Mouse (Mus musculus): ENCODE measurements around the gene Gm17349.

GRCm38 (mm10) chr15:99653291-99653690 lies 52.0 kb downstream of the Gm17349 start:
- TF ChIP-seq CTCF (IDR thresholded peaks at IDR 0.05; ENCODE audit: extremely low read depth, insufficient read length, insufficient replicate concordance, low read depth, low read length) (no peak), POLR2A (IDR thresholded peaks at IDR 0.05; ENCODE audit: low read depth, low read length) (no peak)

Measured in small intestine, adult 2 months (tissue).